Mouse (Mus musculus) right cerebral cortex, postnatal 4 days (tissue): Measurements from ENCODE around the gene Sptbn2.

Experiments used
- DNase-seq: peaks from one replicate; pipeline ENCODE4 v3.0.0-alpha.2; 2022

Gene Sptbn2

DNA sequence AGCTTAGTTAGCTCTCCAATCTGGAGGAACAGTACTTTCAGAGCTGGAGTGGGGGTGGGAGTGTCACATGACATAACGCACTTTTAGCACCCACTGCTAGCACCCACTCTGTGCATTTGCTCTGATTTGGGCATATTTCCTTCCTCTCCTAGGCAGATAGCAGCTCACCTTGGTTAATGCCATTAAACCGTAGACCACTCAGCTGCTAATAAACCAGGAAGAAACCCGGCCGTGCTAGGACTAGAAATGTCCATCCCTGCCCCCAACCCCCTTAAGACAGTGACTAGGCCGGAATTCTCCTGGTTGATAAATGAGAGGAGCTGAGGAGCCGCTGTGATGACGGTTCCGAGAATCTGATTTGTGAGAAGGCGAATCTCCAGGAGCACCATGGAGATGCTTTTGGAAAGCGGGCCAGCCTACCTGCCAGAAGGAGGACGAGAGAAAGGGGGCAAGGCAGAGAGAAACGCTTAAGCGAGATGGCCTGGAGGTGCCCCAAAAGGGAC is at the start of gene Sptbn2:
TSS of gene Sptbn2 (plus strand) at position 70 of the 503 bp plus-strand sequence.
- peak; percentile 51 for DNase-seq

- DNase-seq: no peak
Observed at GRCm38 (mm10) chr19:4666815-4667214, 44.2 kb upstream of the Sptbn2 start.

- DNase-seq: no peak
Observed at GRCm38 (mm10) chr19:4670776-4671175, 40.2 kb upstream of the Sptbn2 start.

- no peak for DNase-seq
Observed at GRCm38 (mm10) chr19:4672401-4672800, 38.6 kb upstream of the Sptbn2 start.

DNA sequence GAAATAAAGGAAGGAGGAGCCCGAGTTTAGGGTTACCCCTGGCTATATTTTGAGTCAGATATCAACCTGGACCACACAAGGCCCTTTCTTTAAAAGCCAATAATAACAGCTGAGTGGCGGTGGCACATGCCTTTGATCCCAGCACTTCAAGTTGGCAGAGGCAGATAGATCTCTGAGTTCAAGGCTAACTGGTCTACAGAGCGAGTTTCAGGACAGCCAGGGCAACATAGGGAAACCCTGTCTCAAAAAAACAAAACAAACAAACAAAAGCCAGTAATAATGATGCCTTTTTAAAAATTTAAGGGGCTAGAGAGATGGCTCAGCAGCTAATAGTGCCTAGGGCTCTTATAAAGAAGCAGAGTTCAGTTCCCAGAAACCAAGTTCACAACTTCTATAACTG is 16.6 kb upstream of the Sptbn2 start:
- DNase-seq: no peak

GRCm38 (mm10) chr19:4697121-4697520 is 13.8 kb upstream of the Sptbn2 start:
- DNase-seq: no peak

DNA sequence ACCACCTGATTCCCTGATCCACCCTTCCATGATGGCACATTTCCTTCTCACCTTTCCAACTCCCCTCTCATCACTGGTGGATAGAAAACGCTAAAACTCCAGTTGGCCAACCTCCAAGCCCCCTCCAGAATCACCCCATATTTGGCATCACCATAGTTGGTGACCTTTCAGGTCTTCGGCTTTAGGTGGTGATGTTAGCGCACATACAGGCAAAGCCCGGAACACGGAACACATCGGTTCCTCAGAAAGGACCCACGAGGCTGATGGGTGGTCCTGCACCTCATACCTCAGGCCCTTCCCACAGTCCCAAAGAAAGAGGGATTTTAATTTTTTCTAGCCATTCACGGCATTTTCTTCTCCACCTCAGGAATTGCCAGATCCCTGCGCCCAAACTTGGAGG is 13.2 kb upstream of the Sptbn2 start:
- DNase-seq: no peak

DNA sequence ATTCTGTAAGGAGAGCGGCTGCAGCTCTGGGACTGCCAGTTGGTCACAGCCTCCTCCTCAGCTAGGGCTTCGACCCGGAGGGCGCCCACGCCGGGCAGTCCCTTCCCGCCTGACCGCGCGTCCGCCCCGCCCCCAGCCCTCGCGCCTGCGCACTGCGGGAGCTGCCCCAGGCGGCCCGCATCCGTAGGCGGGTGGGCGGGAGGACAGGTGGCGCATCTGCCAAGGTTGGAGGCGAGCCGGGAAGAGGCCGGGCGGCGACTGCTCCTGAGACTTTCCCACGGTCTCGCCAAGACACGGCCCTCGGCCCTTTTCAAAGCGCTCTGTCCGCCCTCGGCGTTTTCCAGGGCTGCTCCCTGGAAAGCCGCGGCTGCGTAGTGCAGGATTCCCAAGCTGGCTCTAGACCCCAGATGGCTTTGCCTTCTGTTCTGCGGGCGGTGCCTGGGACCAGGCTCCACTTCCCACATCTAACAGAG is 12.7 kb upstream of the Sptbn2 start, which contains the start of gene Gm960:
TSS of gene Gm960 (minus strand) at position 464 of the 473 bp plus-strand sequence.
- peak; percentile 90 for DNase-seq

DNA sequence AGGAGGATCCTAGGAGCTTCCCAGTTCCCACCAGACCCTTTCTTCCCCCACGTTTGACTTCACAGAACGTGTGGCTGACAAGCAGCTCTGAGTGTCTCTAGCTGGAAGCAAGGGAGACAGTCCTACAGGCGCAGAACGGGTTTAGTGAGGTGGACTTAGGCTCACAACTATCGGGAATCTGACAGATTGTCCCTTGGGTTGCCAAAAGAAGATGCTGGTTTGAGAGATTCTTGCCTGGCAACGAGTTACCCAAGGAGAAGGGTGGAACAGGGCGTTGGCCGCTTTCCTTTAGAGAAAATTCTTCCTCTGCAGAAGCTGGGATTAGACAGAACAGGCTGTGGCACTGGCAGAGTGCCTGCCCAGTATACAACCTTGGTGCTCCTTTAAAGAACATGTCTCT is 12.1 kb upstream of the Sptbn2 start:
- peak; percentile 32 for DNase-seq

DNA sequence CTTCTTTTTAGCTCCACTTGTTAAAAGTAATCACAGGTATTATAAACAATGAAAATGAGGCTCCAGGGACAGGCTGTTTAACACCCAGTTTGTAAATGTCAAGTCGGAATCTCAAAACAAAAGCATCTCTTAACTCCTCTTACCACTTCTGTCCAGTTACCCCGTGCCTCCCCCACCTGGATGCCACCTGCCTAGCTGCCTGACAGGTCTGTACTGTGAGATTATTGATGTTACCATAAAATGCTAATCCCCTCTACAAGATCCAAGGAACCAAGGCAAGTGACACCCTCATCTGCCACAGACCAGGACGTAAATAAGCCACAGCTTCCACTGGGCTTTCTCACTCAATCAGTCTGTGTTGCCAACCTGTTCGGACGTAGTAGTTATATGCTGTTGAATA is 11.1 kb upstream of the Sptbn2 start:
- DNase-seq: no peak

- DNase-seq: no peak
Observed at GRCm38 (mm10) chr19:4700656-4701055, 10.3 kb upstream of the Sptbn2 start.

DNA sequence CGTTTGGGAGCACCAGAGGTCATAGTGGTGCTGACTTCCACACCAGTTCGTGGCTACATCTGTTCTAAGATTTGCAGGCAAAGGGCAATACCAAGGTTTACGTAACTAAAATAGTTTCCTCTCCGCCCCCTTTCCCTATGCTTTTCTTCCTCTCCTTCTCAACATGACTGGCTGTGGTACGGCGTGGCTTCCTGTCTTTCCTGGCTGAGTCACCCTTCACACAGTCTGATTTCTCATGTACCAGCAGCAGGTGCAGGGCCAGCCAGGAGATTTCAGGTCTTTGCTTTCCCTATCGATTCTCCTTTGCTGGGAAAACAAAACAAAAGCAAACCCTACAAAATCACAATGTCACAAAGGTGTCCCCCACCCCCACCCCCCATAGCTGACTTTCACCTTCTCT is 9.7 kb upstream of the Sptbn2 start:
- DNase-seq: no peak

GRCm38 (mm10) chr19:4708765-4709164 is 2.2 kb upstream of the Sptbn2 start:
- DNase-seq: no peak

GRCm38 (mm10) chr19:4711601-4712155 is 711 bp downstream of the Sptbn2 start:
- DNase-seq: peak; percentile 58

DNA sequence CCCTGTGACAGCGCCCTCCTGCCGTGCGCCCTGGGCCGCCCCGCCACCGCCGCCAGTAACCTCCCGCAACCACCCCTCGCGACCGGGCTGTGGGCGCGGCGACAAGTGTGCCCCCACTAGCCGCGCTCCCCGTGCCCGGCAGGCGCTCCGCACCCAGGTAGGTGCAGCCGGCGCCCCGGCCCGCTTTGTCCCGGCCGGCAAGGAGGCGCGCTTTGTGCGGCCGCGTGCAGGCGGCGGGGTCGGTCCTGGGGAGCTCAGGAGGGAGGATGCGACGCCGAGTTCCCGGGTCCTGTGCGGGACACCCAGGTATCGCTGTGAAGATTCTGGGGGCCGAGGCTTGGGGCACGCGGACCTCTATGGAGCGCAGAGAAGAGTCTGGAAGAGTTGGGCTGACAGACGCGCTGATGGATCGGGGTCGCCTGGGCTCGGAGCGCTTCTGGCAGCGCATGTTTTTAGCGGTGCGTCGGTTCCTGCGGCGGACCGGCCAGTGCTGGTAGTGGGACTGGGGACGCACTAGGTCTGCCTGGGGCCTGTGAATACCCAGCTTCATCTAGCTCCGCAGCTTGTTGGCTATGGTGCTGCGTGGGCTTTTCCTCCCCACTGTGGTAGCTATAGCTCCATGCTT is 1.3 kb downstream of the Sptbn2 start:
- DNase-seq: peak; percentile 44

- no peak for DNase-seq
Observed at GRCm38 (mm10) chr19:4712781-4713526, 2.0 kb downstream of the Sptbn2 start.

GRCm38 (mm10) chr19:4713886-4714285 is 2.9 kb downstream of the Sptbn2 start:
- DNase-seq: no peak

- DNase-seq: no peak
Observed at GRCm38 (mm10) chr19:4716756-4717155, 5.8 kb downstream of the Sptbn2 start.

- DNase-seq: no peak
Observed at GRCm38 (mm10) chr19:4717281-4717680, 6.3 kb downstream of the Sptbn2 start.

GRCm38 (mm10) chr19:4718716-4719115 is 7.7 kb downstream of the Sptbn2 start:
- no peak for DNase-seq

DNA sequence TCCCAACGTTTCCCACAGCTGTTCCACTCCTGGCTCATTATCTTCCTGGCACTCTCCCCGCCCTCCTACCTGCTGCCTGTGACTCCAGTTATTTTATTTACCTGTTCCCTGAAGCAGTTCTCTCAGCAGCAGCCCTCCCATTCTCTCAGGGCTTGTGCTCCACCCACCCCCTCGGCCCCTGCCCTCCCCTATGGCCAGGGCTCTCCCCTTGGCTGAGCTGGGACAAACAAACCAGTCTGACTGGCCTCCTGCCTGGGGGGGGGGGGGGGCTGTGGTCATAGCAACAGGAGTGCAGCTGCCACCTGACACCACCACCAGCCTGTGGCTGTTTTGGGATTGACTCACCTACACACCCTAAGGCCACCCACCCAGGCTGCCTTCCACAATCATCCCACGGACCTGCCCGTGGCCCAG is 8.4 kb downstream of the Sptbn2 start:
- DNase-seq: no peak

GRCm38 (mm10) chr19:4720112-4720511 is 9.1 kb downstream of the Sptbn2 start:
- no peak for DNase-seq

DNA sequence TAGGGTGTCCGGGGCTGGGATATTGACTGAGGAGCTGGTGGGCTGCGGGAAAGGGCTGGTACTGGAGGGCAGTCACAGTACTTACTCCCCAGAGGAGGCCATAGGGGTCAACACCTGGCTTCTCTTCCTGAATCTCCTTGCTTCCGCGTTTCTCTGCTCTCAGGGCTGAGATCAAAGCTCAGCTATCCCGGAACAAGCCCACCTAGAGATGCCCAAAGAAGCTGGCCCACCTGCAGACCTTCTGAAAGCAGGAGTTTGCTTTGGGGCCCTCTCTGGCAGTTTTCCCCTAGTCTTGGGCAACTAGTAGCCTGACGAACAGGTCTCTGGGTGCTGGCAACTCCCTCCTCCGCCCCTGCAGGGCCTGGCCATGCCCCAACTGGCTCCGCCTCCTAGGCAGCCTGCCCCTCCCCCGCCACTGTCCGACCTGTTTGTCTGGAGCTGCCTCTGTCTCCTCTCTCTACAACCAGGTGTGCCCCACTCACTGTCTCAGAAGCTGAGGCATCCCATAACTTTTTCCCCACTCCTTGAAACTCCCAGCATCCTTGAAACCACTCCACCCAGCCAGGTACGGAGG is 9.8 kb downstream of the Sptbn2 start:
- DNase-seq: no peak

- no peak for DNase-seq
Observed at GRCm38 (mm10) chr19:4729186-4729585, 18.2 kb downstream of the Sptbn2 start.
